Mouse (Mus musculus) heart, embryonic 16.5 days (tissue): ENCODE data around the gene Pigb. TPM values are rescaled to one million over a fixed set of nuclear protein-coding genes. Genes with fewer than 3 reads are reported as not detected.

Experiments used
- ATAC-seq: fragments of 200-750 bp; cut with Nextera tagmentation; replicated peaks from 2 replicates; pipeline ENCODE4 v1.8.0; 2017; ENCODE audit warnings: moderate number of reproducible peaks; ENCODE audit not compliant: insufficient read depth, low FRiP score; ENCODE audit errors: extremely low read depth
- H3K27ac ChIP-seq: fragments of 300-500 bp; sonication (generic); 2 replicates; pipeline ENCODE4 v1.5.1; 2014; ENCODE audit warnings: mild to moderate bottlenecking, low read length, control low read depth, moderate library complexity
- H3K27me3 ChIP-seq: fragments of 300-500 bp; sonication (generic); 2 replicates; pipeline ENCODE4 v1.6.1; 2014; ENCODE audit warnings: low read length, mixed read lengths; ENCODE audit not compliant: control insufficient read depth, insufficient read depth
- H3K36me3 ChIP-seq: fragments of 300-500 bp; sonication (generic); 2 replicates; pipeline ENCODE4 v1.6.1; 2014; ENCODE audit not compliant: control insufficient read depth, insufficient read depth
- H3K4me1 ChIP-seq: fragments of 300-500 bp; sonication (generic); 2 replicates; pipeline ENCODE4 v1.6.1; 2014; ENCODE audit warnings: low read length, mixed read lengths; ENCODE audit not compliant: control insufficient read depth, insufficient read depth
- H3K4me2 ChIP-seq: fragments of 300-500 bp; sonication (generic); 2 replicates; pipeline ENCODE4 v1.6.1; 2014; ENCODE audit warnings: low read depth, mild to moderate bottlenecking, control low read depth, low read length
- H3K4me3 ChIP-seq: fragments of 300-500 bp; sonication (generic); 2 replicates; pipeline ENCODE4 v1.5.1; 2014; ENCODE audit warnings: mild to moderate bottlenecking, control low read depth, low read length
- H3K9ac ChIP-seq: fragments of 300-500 bp; sonication (generic); 2 replicates; pipeline ENCODE4 v1.6.1; 2014; ENCODE audit warnings: low read length, control low read depth
- H3K9me3 ChIP-seq: fragments of 300-500 bp; sonication (generic); replicated peaks from 2 replicates; pipeline ENCODE4 v1.6.1; 2016; ENCODE audit warnings: low read length; ENCODE audit not compliant: control insufficient read depth
- WGBS: fragments of 180-500 bp; shearing (Covaris S2); extraction: QIAGEN DNeasy Blood & Tissue Kit; methylation state at CpG from one replicate; pipeline ENCODE4 v1.1.7; 2014; 5-methylcytosine and 5-hydroxymethylcytosine counted together
- polyA plus RNA-seq: library from polyadenylated mRNA; unstranded; fragments of >200 nt; fragmentation: Nextera tagmentation; extraction: Ambion mirVana; gene quantifications from 2 replicates; pipeline ENCODE4 v1.2.1, GENCODE M21; 2015

The Pigb gene
- polyA plus RNA-seq, 1 experiment from 2014 or later = 7.5 TPM

- Histone ChIP-seq H3K27me3 (no peaks in the 10 kb centered on the region), H3K9ac (no peak overlapping the region), H3K9me3 (no peaks in the 10 kb centered on the region), H3K36me3 (no peaks in the 10 kb centered on the region), H3K4me3 (no peak overlapping the region), H3K4me1 (peaks cover 9% of the 10 kb centered on the region), H3K4me2 (no peak overlapping the region), H3K27ac (no peak overlapping the region)
- ATAC-seq = no peak
- 77% methylated on average over 5 of the region's 5 CpGs for WGBS
Measured at GRCm38 (mm10) chr9:72988706-72989105, 51.5 kb downstream of the Pigb start.

- no peak overlapping the region for H3K4me2 ChIP-seq
- peaks cover 9% of the 10 kb centered on the region for H3K4me1 ChIP-seq
- H3K27me3 ChIP-seq = no peaks in the 10 kb centered on the region
- no peak overlapping the region for H3K27ac ChIP-seq
- ATAC-seq = no peak
- WGBS = 57% methylated on average over 3 of the region's 3 CpGs
- no peaks in the 10 kb centered on the region for H3K9me3 ChIP-seq
- no peak overlapping the region for H3K9ac ChIP-seq
- no peaks in the 10 kb centered on the region for H3K36me3 ChIP-seq
- no peak overlapping the region for H3K4me3 ChIP-seq
Measured at GRCm38 (mm10) chr9:72987703-72988102, 52.5 kb downstream of the Pigb start.

- H3K4me3 ChIP-seq = peak within 1 kb of the TSS; percentile 81
- H3K27ac ChIP-seq = peak within 1 kb of the TSS; percentile 58
- no peaks in the 10 kb centered on the region for H3K27me3 ChIP-seq
- no peaks in the 10 kb centered on the region for H3K9me3 ChIP-seq
- ATAC-seq = peak; percentile 99
- H3K4me1 ChIP-seq = peaks cover 9% of the 10 kb centered on the region
- WGBS = under 1% methylated on average over 88 of the region's 88 CpGs
- H3K9ac ChIP-seq = peak within 1 kb of the TSS; percentile 77
- no peaks in the 10 kb centered on the region for H3K36me3 ChIP-seq
- peak within 1 kb of the TSS; percentile 86 for H3K4me2 ChIP-seq
Measured at GRCm38 (mm10) chr9:72985250-72986220, 54.6 kb downstream of the Pigb start, which contains the start of the genes Ccpg1os and Ccpg1. Ccpg1os (minus strand) TSS chr9:72985382. Ccpg1 (plus strand) TSS chr9:72985429.

- Histone ChIP-seq H3K9ac (no peak overlapping the region), H3K4me2 (no peak overlapping the region), H3K4me3 (no peak overlapping the region), H3K9me3 (no peaks in the 10 kb centered on the region), H3K36me3 (no peaks in the 10 kb centered on the region), H3K27ac (no peak overlapping the region), H3K27me3 (no peaks in the 10 kb centered on the region), H3K4me1 (peaks cover 9% of the 10 kb centered on the region)
- WGBS = 51% methylated on average over 2 of the region's 2 CpGs
- no peak for ATAC-seq
Measured at GRCm38 (mm10) chr9:72983066-72983465, 57.1 kb downstream of the Pigb start.

- Histone ChIP-seq H3K4me3 (no peak overlapping the region), H3K27me3 (no peaks in the 10 kb centered on the region), H3K27ac (no peak overlapping the region), H3K36me3 (no peaks in the 10 kb centered on the region), H3K4me2 (no peak overlapping the region), H3K4me1 (no peaks in the 10 kb centered on the region), H3K9me3 (no peaks in the 10 kb centered on the region), H3K9ac (no peak overlapping the region)
- 71% methylated on average over 1 of the region's 1 CpGs for WGBS
- no peak for ATAC-seq
Measured at GRCm38 (mm10) chr9:72975242-72975641, 64.9 kb downstream of the Pigb start.

GRCm38 (mm10) chr9:72974734-72975133 is 65.4 kb downstream of the Pigb start:
- no peak overlapping the region for H3K9ac ChIP-seq
- 83% methylated on average over 5 of the region's 5 CpGs for WGBS
- no peak for ATAC-seq

GRCm38 (mm10) chr9:72972984-72973383 is 67.2 kb downstream of the Pigb start:
- ATAC-seq = no peak
- no peak overlapping the region for H3K9ac ChIP-seq

More at GRCm38 (mm10) chr9:72974734-72975133, 65.4 kb downstream of the Pigb start:
- Histone ChIP-seq H3K4me1 (no peaks in the 10 kb centered on the region), H3K4me2 (no peak overlapping the region), H3K27me3 (no peaks in the 10 kb centered on the region), H3K4me3 (no peak overlapping the region), H3K36me3 (no peaks in the 10 kb centered on the region), H3K27ac (no peak overlapping the region), H3K9me3 (no peaks in the 10 kb centered on the region)

GRCm38 (mm10) chr9:72972435-72972834 is 67.7 kb downstream of the Pigb start:
- WGBS = 77% methylated on average over 5 of the region's 5 CpGs
- no peak for ATAC-seq
- H3K4me3 ChIP-seq = no peak overlapping the region

More at GRCm38 (mm10) chr9:72972984-72973383, 67.2 kb downstream of the Pigb start:
- Histone ChIP-seq H3K27ac (no peak overlapping the region), H3K9me3 (no peaks in the 10 kb centered on the region), H3K4me1 (no peaks in the 10 kb centered on the region), H3K36me3 (no peaks in the 10 kb centered on the region), H3K4me3 (no peak overlapping the region), H3K4me2 (no peak overlapping the region), H3K27me3 (no peaks in the 10 kb centered on the region)

GRCm38 (mm10) chr9:72969874-72970273 is 70.3 kb downstream of the Pigb start:
- Histone ChIP-seq H3K4me3 (no peak overlapping the region), H3K4me1 (no peaks in the 10 kb centered on the region), H3K4me2 (no peak overlapping the region), H3K9ac (no peak overlapping the region), H3K36me3 (no peaks in the 10 kb centered on the region), H3K27me3 (no peaks in the 10 kb centered on the region), H3K9me3 (no peaks in the 10 kb centered on the region), H3K27ac (no peak overlapping the region)
- ATAC-seq = no peak
- 63% methylated on average over 7 of the region's 7 CpGs for WGBS

More at GRCm38 (mm10) chr9:72972435-72972834, 67.7 kb downstream of the Pigb start:
- H3K27me3 ChIP-seq = no peaks in the 10 kb centered on the region
- H3K9ac ChIP-seq = no peak overlapping the region
- no peak overlapping the region for H3K27ac ChIP-seq
- H3K36me3 ChIP-seq = no peaks in the 10 kb centered on the region
- H3K4me1 ChIP-seq = no peaks in the 10 kb centered on the region
- H3K4me2 ChIP-seq = no peak overlapping the region
- H3K9me3 ChIP-seq = no peaks in the 10 kb centered on the region
